Mouse (Mus musculus): Measurements from ENCODE around the gene Gpx7. TPM values are rescaled to one million over a fixed set of nuclear protein-coding genes. Genes with fewer than 3 reads are reported as not detected.
"Not testable (repeated sequence)": the region's sequence is repeated elsewhere in the genome, so short reads cannot be mapped to it uniquely, and the experiment has no call there.

Gpx7 gene
- polyA plus RNA-seq, 1 experiment from 2014 or later: 51.4 TPM

GRCm38 (mm10) chr4:108362321-108363261 lies 44.2 kb downstream of the Gpx7 start:
- no peak for ATAC-seq (replicated peaks; ENCODE audit: extremely low read depth, insufficient read depth, low FRiP score)
- 20% methylated on average over 18 of the region's 18 CpGs for WGBS
- Histone ChIP-seq H3K27ac (ENCODE audit: low read length) (peak overlapping the region; percentile 86), H3K4me2 (ENCODE audit: low read depth, low read length) (peak overlapping the region; percentile 18; the same call in 1 of the 2 replicates), H3K9me3 (replicated peaks; ENCODE audit: control insufficient read depth, low read length) (no peaks in the 10 kb centered on the region), H3K4me1 (ENCODE audit: control insufficient read depth, insufficient read depth, low read length) (peaks cover 42% of the 10 kb centered on the region), H3K9ac (ENCODE audit: low read length) (peak overlapping the region; percentile 52), H3K36me3 (ENCODE audit: control insufficient read depth, insufficient read depth) (no peaks in the 10 kb centered on the region), H3K27me3 (ENCODE audit: control insufficient read depth, insufficient read depth, low read length) (no peaks in the 10 kb centered on the region), H3K4me3 (ENCODE audit: low read length) (no peak overlapping the region)

DNA sequence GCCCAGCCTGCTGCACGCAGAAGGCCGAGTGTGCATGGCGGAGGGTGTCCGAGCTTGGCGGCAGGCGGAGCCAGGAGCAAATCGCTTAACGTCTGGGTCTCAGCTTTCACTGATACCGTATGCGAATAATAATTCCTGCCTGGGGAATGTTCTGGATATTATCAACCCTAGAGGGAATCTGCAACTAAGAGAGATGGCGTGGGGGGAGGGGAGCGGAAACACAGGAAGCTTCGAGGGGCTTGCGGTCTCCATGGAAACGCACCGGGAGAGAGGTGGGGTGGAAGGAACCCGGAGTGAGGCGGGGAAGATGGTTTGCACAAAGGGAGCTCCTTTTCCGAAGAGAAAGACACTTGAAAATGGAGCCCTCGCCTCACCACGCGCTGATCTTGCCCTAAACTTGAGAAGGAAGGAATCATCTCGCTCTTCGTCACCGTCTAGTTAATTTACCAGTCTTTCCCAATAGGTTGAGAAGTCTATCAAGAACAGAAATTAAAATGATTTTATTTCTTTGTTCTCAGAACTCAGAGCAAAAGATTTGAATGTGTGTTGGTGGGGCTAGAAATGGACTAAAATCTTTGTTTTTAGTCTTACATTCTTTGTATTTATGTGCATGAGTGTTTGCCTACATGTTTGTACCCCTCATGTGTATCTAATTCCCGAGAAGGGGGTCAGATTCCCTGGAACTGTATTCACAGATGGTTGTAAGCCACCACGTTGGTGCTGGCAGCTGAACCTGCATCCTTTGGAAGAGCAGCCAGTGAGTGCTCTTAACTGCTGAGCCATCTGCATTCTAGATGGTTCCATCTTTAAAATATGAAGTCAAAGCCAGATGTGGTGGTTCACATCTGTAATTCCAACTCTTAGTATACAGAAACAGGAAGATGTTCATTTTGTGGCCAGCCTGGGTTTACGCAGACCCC lies 46.4 kb downstream of the Gpx7 start:
- no peaks in the 10 kb centered on the region for H3K9me3 ChIP-seq (replicated peaks; ENCODE audit: control insufficient read depth, low read length)
- peak overlapping the region; percentile 94 for H3K27ac ChIP-seq (ENCODE audit: low read length)
- H3K36me3 ChIP-seq (ENCODE audit: control insufficient read depth, insufficient read depth): no peaks in the 10 kb centered on the region
- ATAC-seq (replicated peaks; ENCODE audit: extremely low read depth, insufficient read depth, low FRiP score): peak; percentile 66
- H3K27me3 ChIP-seq (ENCODE audit: control insufficient read depth, insufficient read depth, low read length): no peaks in the 10 kb centered on the region
- H3K4me1 ChIP-seq (ENCODE audit: control insufficient read depth, insufficient read depth, low read length): peaks cover 49% of the 10 kb centered on the region
- H3K9ac ChIP-seq (ENCODE audit: low read length): peak overlapping the region; percentile 37; the same call in 1 of the 2 replicates
- peak overlapping the region; percentile 58 for H3K4me2 ChIP-seq (ENCODE audit: low read depth, low read length)
- peak overlapping the region; percentile 24 for H3K4me3 ChIP-seq (ENCODE audit: low read length)
- WGBS: 11% methylated on average over 28 of the region's 28 CpGs

DNA sequence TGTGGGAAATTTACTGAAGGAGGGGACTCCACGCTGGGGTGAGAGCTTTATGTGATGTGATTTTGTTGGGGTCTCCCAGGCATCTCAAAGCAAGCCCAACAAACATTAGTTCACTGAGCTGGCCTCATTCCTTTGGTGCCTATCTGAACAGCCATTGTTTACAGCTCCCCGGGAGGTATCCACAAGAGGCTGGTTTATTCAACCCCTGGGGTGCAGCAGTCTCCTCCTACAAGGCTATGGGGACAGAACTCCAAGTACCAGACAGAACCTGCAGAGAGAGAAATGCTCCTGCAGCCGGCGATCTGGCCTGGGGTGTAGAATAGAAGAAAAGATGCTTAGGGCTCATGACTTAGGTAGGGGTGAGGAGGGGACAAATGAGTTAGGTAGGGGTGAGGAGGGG lies 48.3 kb downstream of the Gpx7 start:
- peaks cover 50% of the 10 kb centered on the region for H3K4me1 ChIP-seq (ENCODE audit: control insufficient read depth, insufficient read depth, low read length)
- H3K27ac ChIP-seq (ENCODE audit: low read length): peak overlapping the region; percentile 94
- WGBS: 50% methylated on average over 4 of the region's 4 CpGs
- no peaks in the 10 kb centered on the region for H3K9me3 ChIP-seq (replicated peaks; ENCODE audit: control insufficient read depth, low read length)
- H3K4me2 ChIP-seq (ENCODE audit: low read depth, low read length): no peak overlapping the region
- no peak overlapping the region for H3K9ac ChIP-seq (ENCODE audit: low read length)
- H3K36me3 ChIP-seq (ENCODE audit: control insufficient read depth, insufficient read depth): no peaks in the 10 kb centered on the region
- ATAC-seq (replicated peaks; ENCODE audit: extremely low read depth, insufficient read depth, low FRiP score): no peak
- no peak overlapping the region for H3K4me3 ChIP-seq (ENCODE audit: low read length)
- no peaks in the 10 kb centered on the region for H3K27me3 ChIP-seq (ENCODE audit: control insufficient read depth, insufficient read depth, low read length)

GRCm38 (mm10) chr4:108357458-108357857 lies 49.3 kb downstream of the Gpx7 start:
- no peaks in the 10 kb centered on the region for H3K9me3 ChIP-seq (replicated peaks; ENCODE audit: control insufficient read depth, low read length)
- no peak overlapping the region for H3K4me3 ChIP-seq (ENCODE audit: low read length)
- H3K9ac ChIP-seq (ENCODE audit: low read length): no peak overlapping the region
- no peak overlapping the region for H3K4me2 ChIP-seq (ENCODE audit: low read depth, low read length)
- ATAC-seq (replicated peaks; ENCODE audit: extremely low read depth, insufficient read depth, low FRiP score): no peak
- H3K27ac ChIP-seq (ENCODE audit: low read length): no peak overlapping the region
- H3K4me1 ChIP-seq (ENCODE audit: control insufficient read depth, insufficient read depth, low read length): peaks cover 41% of the 10 kb centered on the region
- H3K36me3 ChIP-seq (ENCODE audit: control insufficient read depth, insufficient read depth): no peaks in the 10 kb centered on the region
- no peaks in the 10 kb centered on the region for H3K27me3 ChIP-seq (ENCODE audit: control insufficient read depth, insufficient read depth, low read length)
- WGBS: 92% methylated on average over 8 of the region's 8 CpGs

GRCm38 (mm10) chr4:108353591-108353990 lies 53.2 kb downstream of the Gpx7 start:
- ATAC-seq (replicated peaks; ENCODE audit: extremely low read depth, insufficient read depth, low FRiP score); H3K9ac ChIP-seq (ENCODE audit: low read length); H3K9me3 ChIP-seq (replicated peaks; ENCODE audit: control insufficient read depth, low read length); H3K4me2 ChIP-seq (ENCODE audit: low read depth, low read length); H3K4me3 ChIP-seq (ENCODE audit: low read length); H3K27ac ChIP-seq (ENCODE audit: low read length); H3K27me3 ChIP-seq (ENCODE audit: control insufficient read depth, insufficient read depth, low read length); H3K36me3 ChIP-seq (ENCODE audit: control insufficient read depth, insufficient read depth): not testable (repeated sequence)
- H3K4me1 ChIP-seq (ENCODE audit: control insufficient read depth, insufficient read depth, low read length): peaks cover 43% of the 10 kb centered on the region

DNA sequence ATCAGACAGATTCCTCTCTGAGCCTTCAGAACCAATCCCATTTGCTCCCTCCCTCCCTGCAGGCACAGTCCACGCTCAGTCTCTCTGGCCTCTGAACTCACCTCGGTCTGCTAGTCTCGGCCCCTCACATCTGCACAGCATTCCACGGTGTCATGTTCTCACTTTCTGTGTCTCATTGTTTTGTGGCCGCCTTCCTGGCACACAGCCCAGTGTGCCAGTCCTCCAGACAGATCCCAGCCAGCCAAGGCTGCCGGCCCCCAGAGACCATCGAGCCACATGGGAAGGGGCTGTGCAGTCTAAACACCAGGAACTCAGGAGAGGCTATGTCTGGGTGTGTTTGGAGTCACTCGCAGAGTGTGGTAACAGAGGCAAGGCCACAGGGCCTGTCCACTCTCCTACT lies 55.9 kb downstream of the Gpx7 start:
- Histone ChIP-seq H3K27ac (ENCODE audit: low read length) (peak overlapping the region; percentile 81), H3K9ac (ENCODE audit: low read length) (0 out of 2 replicates have a peak overlapping the region, but pooled peaks have one; percentile 1), H3K4me2 (ENCODE audit: low read depth, low read length) (peak overlapping the region; percentile 5; the same call in 1 of the 2 replicates), H3K4me1 (ENCODE audit: control insufficient read depth, insufficient read depth, low read length) (peaks cover 43% of the 10 kb centered on the region), H3K36me3 (ENCODE audit: control insufficient read depth, insufficient read depth) (no peaks in the 10 kb centered on the region), H3K4me3 (ENCODE audit: low read length) (no peak overlapping the region), H3K27me3 (ENCODE audit: control insufficient read depth, insufficient read depth, low read length) (no peaks in the 10 kb centered on the region), H3K9me3 (replicated peaks; ENCODE audit: control insufficient read depth, low read length) (no peaks in the 10 kb centered on the region)
- peak; percentile 79 for ATAC-seq (replicated peaks; ENCODE audit: extremely low read depth, insufficient read depth, low FRiP score)
- 12% methylated on average over 8 of the region's 8 CpGs for WGBS

Other genes starting within 250 kb of the Gpx7 start
- 22.8 and 27.9 TPM in 2 replicates for gene Echdc2, start 241.5 kb downstream of the Gpx7 start, polyA plus RNA-seq (2015; fragmentation: Nextera tagmentation; extraction: Ambion mirVana)
- gene Zyg11a, start 188.9 kb downstream of the Gpx7 start, polyA plus RNA-seq (2015; fragmentation: Nextera tagmentation; extraction: Ambion mirVana): 0.05 TPM in 1 of 2 replicates, not detected in the other
- 7.6 and 8.3 TPM in 2 replicates for gene Zyg11b, start 105.9 kb downstream of the Gpx7 start, polyA plus RNA-seq (2015; fragmentation: Nextera tagmentation; extraction: Ambion mirVana)
- gene Coa7, start 78.8 kb downstream of the Gpx7 start, polyA plus RNA-seq (2015; fragmentation: Nextera tagmentation; extraction: Ambion mirVana): 46.3 and 53.6 TPM in 2 replicates
- 1.3 and 1.4 TPM in 2 replicates for gene Shisal2a, start 23.6 kb downstream of the Gpx7 start, polyA plus RNA-seq (2015; fragmentation: Nextera tagmentation; extraction: Ambion mirVana)
- 38.7 and 42.3 TPM in 2 replicates for gene Tut4, start 52.5 kb upstream of the Gpx7 start, polyA plus RNA-seq (2015; fragmentation: Nextera tagmentation; extraction: Ambion mirVana)
- 52.4 and 61.5 TPM in 2 replicates for gene Prpf38a, start 172.4 kb upstream of the Gpx7 start, polyA plus RNA-seq (2015; fragmentation: Nextera tagmentation; extraction: Ambion mirVana)
- gene Orc1, start 172.5 kb upstream of the Gpx7 start, polyA plus RNA-seq (2015; fragmentation: Nextera tagmentation; extraction: Ambion mirVana): 4.0 and 5.4 TPM in 2 replicates
- 18.5 and 21.1 TPM in 2 replicates for gene Cc2d1b, start 213.0 kb upstream of the Gpx7 start, polyA plus RNA-seq (2015; fragmentation: Nextera tagmentation; extraction: Ambion mirVana)

Measured in heart, embryonic 16.5 days (tissue).